Mouse (Mus musculus) forebrain, embryonic 10.5 days (tissue): ENCODE data around the gene Palm. TPM values are rescaled to one million over a fixed set of nuclear protein-coding genes. Genes with fewer than 3 reads are reported as not detected.

ENCODE experiments used
- DNase-seq: peaks from one replicate; pipeline ENCODE4 v3.0.0-alpha.2; 2017; ENCODE audit warnings: low spot score; ENCODE audit errors: extremely low spot score
- H3K27ac ChIP-seq: fragments of 300-500 bp; sonication (generic); 2 replicates; pipeline ENCODE4 v1.5.1; 2016; ENCODE audit warnings: mild to moderate bottlenecking
- H3K27me3 ChIP-seq: fragments of 300-500 bp; sonication (generic); 2 replicates; pipeline ENCODE4 v1.6.1; 2016; ENCODE audit warnings: mild to moderate bottlenecking; ENCODE audit not compliant: poor library complexity, severe bottlenecking
- H3K36me3 ChIP-seq: fragments of 300-500 bp; sonication (generic); replicated peaks from 2 replicates; pipeline ENCODE4 v1.6.1; 2016; ENCODE audit warnings: mild to moderate bottlenecking, moderate library complexity
- H3K4me1 ChIP-seq: fragments of 300-500 bp; sonication (generic); 2 replicates; pipeline ENCODE4 v1.6.1; 2016
- H3K4me3 ChIP-seq: fragments of 300-500 bp; sonication (generic); 2 replicates; pipeline ENCODE4 v1.5.1; 2016; ENCODE audit warnings: mild to moderate bottlenecking, moderate library complexity
- H3K9me3 ChIP-seq: fragments of 300-500 bp; sonication (generic); 2 replicates; pipeline ENCODE4 v1.6.1; 2016; ENCODE audit warnings: mild to moderate bottlenecking, moderate library complexity
- WGBS: fragments of 180-500 bp; shearing (Covaris S2); methylation state at CpG from one replicate; pipeline ENCODE4 v1.1.7; 2016; 5-methylcytosine and 5-hydroxymethylcytosine counted together
- polyA plus RNA-seq: library from polyadenylated mRNA; unstranded; fragments of >200 nt; fragmentation: Nextera tagmentation; extraction: Ambion mirVana; gene quantifications from 2 replicates; pipeline ENCODE4 v1.2.1, GENCODE M21; 2016

Gene Palm
- polyA plus RNA-seq, 1 experiment from 2014 or later = 119 TPM

- Histone ChIP-seq H3K9me3 (no peaks in the 10 kb centered on the region), H3K27me3 (no peaks in the 10 kb centered on the region), H3K36me3 (no peaks in the 10 kb centered on the region), H3K4me3 (no peak overlapping the region), H3K27ac (peak overlapping the region; percentile 8; the same call in 1 of the 2 replicates), H3K4me1 (peaks cover 46% of the 10 kb centered on the region)
- 89% methylated on average over 6 of the region's 6 CpGs for WGBS
- DNase-seq = no peak
These were observed 50.1 kb downstream of the Palm start for GRCm38 (mm10) chr10:79843476-79843875.

- 75% methylated on average over 5 of the region's 5 CpGs for WGBS
- Histone ChIP-seq H3K9me3 (no peaks in the 10 kb centered on the region), H3K4me3 (no peak overlapping the region), H3K27ac (no peak overlapping the region), H3K36me3 (peaks cover 9% of the 10 kb centered on the region), H3K27me3 (no peaks in the 10 kb centered on the region), H3K4me1 (peaks cover 43% of the 10 kb centered on the region)
- DNase-seq = no peak
These were observed 53.2 kb downstream of the Palm start for GRCm38 (mm10) chr10:79846553-79846952.

GRCm38 (mm10) chr10:79849941-79850628 is 56.7 kb downstream of the Palm start:
- H3K4me3 ChIP-seq = no peak overlapping the region
- peaks cover 44% of the 10 kb centered on the region for H3K4me1 ChIP-seq
- peaks cover 9% of the 10 kb centered on the region for H3K36me3 ChIP-seq
- H3K9me3 ChIP-seq = no peaks in the 10 kb centered on the region
- H3K27me3 ChIP-seq = no peaks in the 10 kb centered on the region
- DNase-seq = no peak
- WGBS = 92% methylated on average over 8 of the region's 8 CpGs
- H3K27ac ChIP-seq = peak overlapping the region; percentile 65

GRCm38 (mm10) chr10:79851653-79852052 is 58.3 kb downstream of the Palm start:
- WGBS = 90% methylated on average over 3 of the region's 3 CpGs
- Histone ChIP-seq H3K4me3 (peak overlapping the region; percentile 83), H3K27ac (peak overlapping the region; percentile 100), H3K4me1 (peaks cover 55% of the 10 kb centered on the region), H3K9me3 (no peaks in the 10 kb centered on the region), H3K36me3 (peaks cover 21% of the 10 kb centered on the region), H3K27me3 (no peaks in the 10 kb centered on the region)
- DNase-seq = no peak

GRCm38 (mm10) chr10:79852107-79852789 is 58.9 kb downstream of the Palm start:
- H3K4me1 ChIP-seq = peaks cover 59% of the 10 kb centered on the region
- peaks cover 27% of the 10 kb centered on the region for H3K36me3 ChIP-seq
- no peaks in the 10 kb centered on the region for H3K9me3 ChIP-seq
- peak overlapping the region; percentile 83 for H3K4me3 ChIP-seq
- H3K27ac ChIP-seq = peak overlapping the region; percentile 100
- H3K27me3 ChIP-seq = no peaks in the 10 kb centered on the region
- WGBS = 67% methylated on average over 9 of the region's 9 CpGs
- DNase-seq = no peak

- Histone ChIP-seq H3K4me1 (peaks cover 64% of the 10 kb centered on the region), H3K9me3 (no peaks in the 10 kb centered on the region), H3K27ac (peak overlapping the region; percentile 100), H3K36me3 (peaks cover 32% of the 10 kb centered on the region), H3K4me3 (peak overlapping the region; percentile 83), H3K27me3 (no peaks in the 10 kb centered on the region)
- DNase-seq = no peak
- 24% methylated on average over 8 of the region's 8 CpGs for WGBS
These were observed 59.5 kb downstream of the Palm start for GRCm38 (mm10) chr10:79852827-79853226.

- no peaks in the 10 kb centered on the region for H3K9me3 ChIP-seq
- H3K4me1 ChIP-seq = peaks cover 67% of the 10 kb centered on the region
- peak overlapping the region; percentile 100 for H3K27ac ChIP-seq
- peak; percentile 81 for DNase-seq
- H3K27me3 ChIP-seq = no peaks in the 10 kb centered on the region
- peaks cover 38% of the 10 kb centered on the region for H3K36me3 ChIP-seq
- under 1% methylated on average over 15 of the region's 15 CpGs for WGBS
- peak overlapping the region; percentile 83 for H3K4me3 ChIP-seq
These were observed 60.0 kb downstream of the Palm start for GRCm38 (mm10) chr10:79853392-79853791.

- peak within 1 kb of the TSS; percentile 83 for H3K4me3 ChIP-seq
These were observed 60.8 kb downstream of the Palm start, which contains the start of gene Ptbp1 for GRCm38 (mm10) chr10:79853860-79854795. Gene Ptbp1, plus strand, starts transcription at chr10:79854427.

GRCm38 (mm10) chr10:79854801-79855541 is 61.6 kb downstream of the Palm start:
- WGBS = under 1% methylated on average over 83 of the region's 83 CpGs
- Histone ChIP-seq H3K4me1 (peaks cover 70% of the 10 kb centered on the region), H3K4me3 (peak overlapping the region; percentile 83), H3K27ac (peak overlapping the region; percentile 100), H3K36me3 (peaks cover 54% of the 10 kb centered on the region), H3K27me3 (no peaks in the 10 kb centered on the region), H3K9me3 (no peaks in the 10 kb centered on the region)
- DNase-seq = peak; percentile 81

More at GRCm38 (mm10) chr10:79853860-79854795, 60.8 kb downstream of the Palm start, which contains the start of gene Ptbp1:
- H3K27ac ChIP-seq = peak within 1 kb of the TSS; percentile 100
- peaks cover 45% of the 10 kb centered on the region for H3K36me3 ChIP-seq
- no peaks in the 10 kb centered on the region for H3K9me3 ChIP-seq
- peaks cover 70% of the 10 kb centered on the region for H3K4me1 ChIP-seq
- peak; percentile 100 for DNase-seq
- H3K27me3 ChIP-seq = no peaks in the 10 kb centered on the region
- WGBS = under 1% methylated on average over 75 of the region's 75 CpGs

- peaks cover 56% of the 10 kb centered on the region for H3K36me3 ChIP-seq
- peak overlapping the region; percentile 100 for H3K27ac ChIP-seq
- peaks cover 69% of the 10 kb centered on the region for H3K4me1 ChIP-seq
- H3K9me3 ChIP-seq = no peaks in the 10 kb centered on the region
- 9% methylated on average over 10 of the region's 10 CpGs for WGBS
- peak overlapping the region; percentile 83 for H3K4me3 ChIP-seq
- no peak for DNase-seq
- H3K27me3 ChIP-seq = no peaks in the 10 kb centered on the region
These were observed 62.3 kb downstream of the Palm start for GRCm38 (mm10) chr10:79855558-79856184.

- Histone ChIP-seq H3K9me3 (no peaks in the 10 kb centered on the region), H3K4me3 (peak overlapping the region; percentile 83), H3K27ac (peak overlapping the region; percentile 44; the same call in 1 of the 2 replicates), H3K4me1 (peaks cover 66% of the 10 kb centered on the region), H3K36me3 (peaks cover 58% of the 10 kb centered on the region), H3K27me3 (no peaks in the 10 kb centered on the region)
- 67% methylated on average over 6 of the region's 6 CpGs for WGBS
- no peak for DNase-seq
These were observed 62.9 kb downstream of the Palm start for GRCm38 (mm10) chr10:79856280-79856679.
